Mouse (Mus musculus) frontal cortex, adult 2 months (tissue): ENCODE results near the gene Huwe1. TPM values are rescaled to one million over a fixed set of nuclear protein-coding genes. Genes with fewer than 3 reads are reported as not detected.

ENCODE experiments used
- DNase-seq, 2 experiments: peaks; one replicate each; pipeline ENCODE4 v3.0.0; 2022; ENCODE audit warnings: low spot score in 1 of 2; ENCODE audit errors: extremely low spot score in 1 of 2
- polyA plus RNA-seq: library from polyadenylated mRNA; depleted of rRNA; stranded (reverse); fragments of >200 nt; gene quantifications from 2 replicates; pipeline ENCODE4 v1.2.3, GENCODE M21; 2012; rRNA removed

Huwe1 gene
- 86.3 and 106 TPM in 2 replicates for polyA plus RNA-seq

- peak; percentile 31 to 60 for DNase-seq
These were observed at the start of gene Huwe1 for GRCm38 (mm10) chrX:151800701-151801511. TSS of gene Huwe1 (plus strand) at chrX:151800807.

- no peak for DNase-seq
These were observed 20.3 kb upstream of the Huwe1 start for GRCm38 (mm10) chrX:151780348-151780747.

GRCm38 (mm10) chrX:151782939-151783338 is 17.7 kb upstream of the Huwe1 start:
- DNase-seq = no peak

- DNase-seq = no peak
These were observed 7.8 kb upstream of the Huwe1 start for GRCm38 (mm10) chrX:151792766-151793165.

DNA sequence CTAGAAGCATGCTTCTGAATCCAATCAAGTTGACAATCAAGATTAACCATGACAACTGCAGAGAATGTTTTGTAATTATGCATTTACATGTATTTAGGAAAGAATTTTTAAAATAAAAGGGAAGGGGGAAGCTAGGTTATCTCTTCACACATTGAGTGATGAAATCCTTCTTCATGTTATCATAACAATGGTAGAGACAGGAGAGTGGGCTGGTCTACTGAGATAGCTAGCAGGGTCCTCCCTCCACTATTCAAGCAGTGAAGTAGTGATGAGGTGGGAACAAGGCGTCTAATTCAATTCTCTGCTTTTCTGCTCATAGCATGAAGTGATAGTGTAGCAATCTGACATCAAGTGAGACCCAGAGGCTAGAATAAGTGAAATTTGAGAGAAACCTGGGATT is 2.6 kb upstream of the Huwe1 start:
- no peak for DNase-seq

GRCm38 (mm10) chrX:151802328-151802955 is 1.8 kb downstream of the Huwe1 start:
- DNase-seq = no peak

- DNase-seq = peak; percentile 94 to 95
These were observed 2.6 kb downstream of the Huwe1 start for GRCm38 (mm10) chrX:151802956-151803776.

DNA sequence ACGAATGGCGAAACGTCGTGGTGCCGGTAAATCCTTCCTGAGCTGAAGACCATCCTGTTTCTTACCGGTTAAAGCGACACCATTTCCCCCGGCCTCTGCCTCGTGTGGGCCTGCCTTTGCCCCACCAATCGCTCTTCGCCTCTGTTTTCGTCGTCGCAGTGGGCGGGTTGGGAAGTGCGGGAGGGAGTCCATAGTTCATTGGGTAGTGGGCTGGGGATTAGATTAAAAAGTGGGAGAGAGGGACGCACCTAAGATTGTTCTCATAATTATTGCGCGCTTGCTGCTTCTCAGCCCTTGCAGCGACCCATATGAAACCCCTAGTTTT is 3.1 kb downstream of the Huwe1 start:
- peak in 1 of 2 experiments; percentile 40 for DNase-seq

GRCm38 (mm10) chrX:151804388-151804787 is 3.8 kb downstream of the Huwe1 start:
- DNase-seq = no peak

GRCm38 (mm10) chrX:151811481-151811880 is 10.9 kb downstream of the Huwe1 start:
- no peak for DNase-seq

- no peak for DNase-seq
These were observed 13.0 kb downstream of the Huwe1 start for GRCm38 (mm10) chrX:151813656-151814055.

GRCm38 (mm10) chrX:151817712-151818111 is 17.1 kb downstream of the Huwe1 start:
- no peak for DNase-seq

- DNase-seq = no peak
These were observed 28.4 kb downstream of the Huwe1 start for GRCm38 (mm10) chrX:151828971-151829370.

GRCm38 (mm10) chrX:151831260-151831659 is 30.7 kb downstream of the Huwe1 start:
- no peak for DNase-seq

- DNase-seq = no peak
These were observed 32.4 kb downstream of the Huwe1 start for GRCm38 (mm10) chrX:151832982-151833381.

GRCm38 (mm10) chrX:151859436-151859835 is 58.8 kb downstream of the Huwe1 start:
- DNase-seq = no peak

GRCm38 (mm10) chrX:151910692-151911091 is 110.1 kb downstream of the Huwe1 start:
- DNase-seq = no peak

GRCm38 (mm10) chrX:151912267-151912666 is 111.7 kb downstream of the Huwe1 start:
- DNase-seq = no peak

GRCm38 (mm10) chrX:151929390-151929789 is 128.8 kb downstream of the Huwe1 start:
- no peak for DNase-seq

DNA sequence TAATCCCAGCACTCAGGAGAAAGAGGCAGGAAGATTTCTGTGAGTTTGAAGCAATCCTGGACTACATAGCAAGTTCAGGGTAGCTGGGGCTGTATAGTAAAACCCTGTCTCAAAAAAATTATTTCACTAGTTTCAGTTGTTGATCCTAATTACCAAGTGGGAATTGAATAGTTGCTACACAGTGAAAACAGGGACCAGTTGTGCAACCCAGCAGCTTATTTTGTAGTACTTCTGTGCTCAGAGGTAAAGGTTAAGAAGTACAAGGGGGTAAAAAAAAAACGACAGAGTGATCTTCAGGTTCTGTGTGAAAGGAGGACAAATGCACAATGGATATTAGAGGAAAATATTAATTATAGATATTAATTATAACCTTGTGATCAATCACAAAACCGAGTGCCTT is 138.2 kb downstream of the Huwe1 start:
- no peak for DNase-seq

GRCm38 (mm10) chrX:151946986-151947385 is 146.4 kb downstream of the Huwe1 start:
- DNase-seq = peak in 1 of 2 experiments; percentile 32
